Mouse (Mus musculus) 416B (cell line): ENCODE results near the gene Cmc2.

Source experiments
- DNase-seq: peaks from one replicate; pipeline ENCODE4 v3.0.0; 2011; ENCODE audit warnings: low read depth

Gene Cmc2

DNA sequence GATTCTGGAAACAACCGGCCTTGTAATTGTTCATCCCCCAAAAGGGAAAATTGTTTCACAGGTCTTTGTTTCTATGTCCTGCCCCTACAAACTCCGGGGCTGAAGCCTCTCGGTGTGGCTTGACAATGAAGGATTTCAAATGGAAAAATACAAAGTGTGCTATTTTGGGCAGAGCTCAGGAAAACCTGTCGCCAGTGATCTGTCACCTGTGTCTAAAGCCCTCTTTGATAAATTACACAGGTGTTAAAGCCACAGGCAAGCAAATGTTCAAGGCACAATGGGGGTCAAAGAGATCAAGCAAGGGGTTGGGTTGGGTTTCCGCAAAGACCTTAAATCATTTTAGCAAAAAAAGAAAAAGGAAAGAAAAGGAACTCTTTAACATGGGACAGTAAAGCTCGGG is 78.6 kb downstream of the Cmc2 start:
- DNase-seq, result no peak
